Mouse (Mus musculus) layer of hippocampus, adult 2 months (tissue): ENCODE results near the gene Paqr7. TPM values are rescaled to one million over a fixed set of nuclear protein-coding genes. Genes with fewer than 3 reads are reported as not detected.

Experiments used
- DNase-seq, 2 experiments: peaks; one replicate each; pipeline ENCODE4 v3.0.0; 2022; ENCODE audit warnings: low spot score in 2 of 2
- H3K27ac ChIP-seq: fragments of 200-600 bp; 2 replicates; pipeline ENCODE4 v1.8.1; 2022
- H3K4me3 ChIP-seq: fragments of 200-600 bp; 2 replicates; pipeline ENCODE4 v1.8.1; 2022; ENCODE audit warnings: mild to moderate bottlenecking
- CTCF ChIP-seq: fragments of 200-600 bp; conservative IDR thresholded peaks from 2 replicates; pipeline ENCODE4 v1.8.1; 2022; ENCODE audit warnings: antibody characterized with exemption, mild to moderate bottlenecking, moderate library complexity
- total RNA-seq, 2 experiments: library from RNA; stranded (reverse); gene quantifications; 2 replicates each; pipeline ENCODE4 v1.2.3; 2021

The Paqr7 gene
- total RNA-seq, 2 experiments from 2014 or later = 60.2 to 64.7 TPM

DNA sequence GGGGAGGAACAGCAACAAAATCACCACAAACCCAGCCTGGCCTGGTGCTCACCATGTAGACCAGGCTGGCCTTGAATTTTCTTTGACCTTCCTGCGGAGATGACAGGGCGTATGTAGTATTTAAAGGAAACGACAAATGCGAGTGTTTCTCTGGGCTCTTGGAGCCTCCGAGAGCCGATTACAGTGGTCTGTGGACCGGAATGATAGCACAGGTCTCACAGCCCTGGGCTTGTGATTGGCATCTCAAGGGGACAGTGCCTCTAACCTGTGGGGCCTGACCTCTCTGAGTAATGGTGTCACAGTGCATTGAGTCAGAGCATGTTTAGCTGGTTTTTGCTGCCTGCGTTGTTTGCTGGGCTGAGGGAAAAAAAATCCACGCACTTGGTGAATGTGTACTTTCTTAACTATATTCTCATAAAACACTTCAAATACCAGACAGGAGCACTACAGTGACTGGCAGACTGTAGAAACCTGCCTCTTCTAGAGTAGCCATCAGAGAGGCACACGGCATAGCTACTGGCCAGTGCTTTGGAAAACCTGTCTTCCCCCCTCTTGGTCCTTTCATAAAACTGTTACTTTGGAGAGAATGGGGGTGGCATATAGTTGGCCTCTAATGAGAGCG lies 17.9 kb downstream of the Paqr7 start:
- Histone ChIP-seq H3K4me3 (no peak overlapping the region), H3K27ac (no peak overlapping the region)
- no peak for DNase-seq
- no peak for TF ChIP-seq CTCF

- Histone ChIP-seq H3K27ac (no peak overlapping the region), H3K4me3 (no peak overlapping the region)
- no peak for DNase-seq
- no peak for TF ChIP-seq CTCF
Measured at GRCm38 (mm10) chr4:134515614-134516013, 19.1 kb downstream of the Paqr7 start.

DNA sequence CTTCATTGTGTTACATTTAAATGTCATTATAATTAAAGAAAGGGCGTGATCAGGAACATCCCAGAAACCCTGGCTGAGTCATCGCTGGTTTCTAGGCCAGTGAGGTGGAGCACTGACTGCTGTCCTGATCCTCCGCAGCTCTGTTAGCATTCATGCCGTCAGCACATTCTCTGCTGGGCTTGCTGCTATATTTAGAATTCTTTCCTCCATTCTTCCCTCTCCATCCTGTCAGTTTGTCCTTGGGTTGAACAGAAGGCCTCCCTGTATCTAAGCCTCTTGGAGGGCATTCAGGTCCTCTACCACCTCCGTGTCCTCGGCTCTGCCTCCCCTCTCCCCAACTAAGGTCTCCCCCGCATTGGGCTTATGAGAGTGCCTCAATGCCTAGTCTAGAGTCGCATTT lies 20.5 kb downstream of the Paqr7 start:
- no peak for TF ChIP-seq CTCF
- peak overlapping the region; percentile 68; the same call in 1 of the 2 replicates for H3K27ac ChIP-seq
- DNase-seq = peak in 1 of 2 experiments; percentile 37
- no peak overlapping the region for H3K4me3 ChIP-seq

DNA sequence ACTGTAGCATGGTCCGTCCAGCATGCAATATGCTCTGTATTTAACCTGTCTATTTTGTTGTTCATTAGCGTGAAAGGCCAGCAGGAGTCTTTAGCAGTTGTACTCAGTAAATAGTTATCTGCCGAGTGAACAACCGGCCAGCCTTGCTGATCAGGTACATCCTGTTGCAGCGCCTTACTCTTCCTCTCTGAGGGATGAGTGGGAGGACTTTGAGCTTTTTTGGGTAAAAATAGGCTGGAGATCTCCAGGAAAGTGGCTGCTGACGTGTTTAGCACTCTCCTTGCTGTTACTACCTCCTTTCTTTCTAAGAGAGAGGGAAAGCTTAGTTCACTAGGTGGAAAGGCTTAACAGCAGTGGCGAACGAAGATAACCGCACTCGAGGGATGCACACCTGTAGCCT lies 21.2 kb downstream of the Paqr7 start:
- DNase-seq = no peak
- no peak overlapping the region for H3K4me3 ChIP-seq
- no peak for TF ChIP-seq CTCF
- H3K27ac ChIP-seq = peak overlapping the region; percentile 68; the same call in 1 of the 2 replicates

DNA sequence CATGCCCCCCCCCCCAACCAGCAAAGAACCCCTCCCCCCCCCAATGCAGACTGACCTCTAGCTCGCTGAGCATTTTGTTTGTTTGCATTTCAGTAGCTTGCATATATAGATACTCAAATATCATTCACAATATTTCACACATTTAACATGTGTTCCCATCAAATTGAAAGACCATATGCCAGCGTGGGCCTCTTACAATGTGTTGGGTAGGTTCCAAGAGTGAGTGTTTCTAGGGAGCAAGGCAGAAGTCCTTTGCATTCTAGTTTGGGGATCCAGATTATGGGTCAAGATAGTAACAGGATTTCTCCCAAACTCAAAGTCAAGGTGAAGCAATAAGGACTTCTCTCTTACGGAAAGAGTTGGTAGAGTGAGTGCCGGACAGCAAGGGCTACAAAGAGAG lies 22.0 kb downstream of the Paqr7 start:
- Histone ChIP-seq H3K4me3 (no peak overlapping the region), H3K27ac (0 out of 2 replicates have a peak overlapping the region, but pooled peaks have one; percentile 8)
- peak in 1 of 2 experiments; percentile 55 for DNase-seq
- no peak for TF ChIP-seq CTCF

GRCm38 (mm10) chr4:134519281-134519680 lies 22.8 kb downstream of the Paqr7 start:
- Histone ChIP-seq H3K4me3 (no peak overlapping the region), H3K27ac (peak overlapping the region; percentile 49)
- TF ChIP-seq CTCF = no peak
- peak in 1 of 2 experiments; percentile 45 for DNase-seq

DNA sequence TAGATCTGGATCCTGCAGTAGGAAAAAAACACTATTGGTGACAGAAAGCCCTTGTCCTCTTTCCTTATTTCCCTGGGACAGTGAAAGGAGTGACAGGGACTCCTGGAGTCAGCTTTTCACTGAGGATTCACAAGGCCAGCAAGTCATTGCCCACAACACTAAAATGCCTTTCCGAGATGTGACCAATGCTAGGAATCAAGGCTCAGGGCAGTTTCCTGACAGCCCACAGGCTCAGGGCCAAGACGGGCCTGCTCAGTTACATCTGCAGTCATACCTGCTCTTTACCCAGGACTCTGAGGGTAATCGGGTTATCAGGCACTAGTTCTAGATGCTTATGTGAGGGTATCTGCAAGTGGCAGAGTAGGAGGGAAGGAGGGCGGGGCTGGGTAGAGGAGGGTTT lies 26.9 kb downstream of the Paqr7 start:
- DNase-seq = no peak
- Histone ChIP-seq H3K27ac (no peak overlapping the region), H3K4me3 (no peak overlapping the region)
- no peak for TF ChIP-seq CTCF

- no peak for DNase-seq
- TF ChIP-seq CTCF = no peak
- Histone ChIP-seq H3K4me3 (no peak overlapping the region), H3K27ac (0 out of 2 replicates have a peak overlapping the region, but pooled peaks have one; percentile 6)
Measured at GRCm38 (mm10) chr4:134525806-134526205, 29.3 kb downstream of the Paqr7 start.

DNA sequence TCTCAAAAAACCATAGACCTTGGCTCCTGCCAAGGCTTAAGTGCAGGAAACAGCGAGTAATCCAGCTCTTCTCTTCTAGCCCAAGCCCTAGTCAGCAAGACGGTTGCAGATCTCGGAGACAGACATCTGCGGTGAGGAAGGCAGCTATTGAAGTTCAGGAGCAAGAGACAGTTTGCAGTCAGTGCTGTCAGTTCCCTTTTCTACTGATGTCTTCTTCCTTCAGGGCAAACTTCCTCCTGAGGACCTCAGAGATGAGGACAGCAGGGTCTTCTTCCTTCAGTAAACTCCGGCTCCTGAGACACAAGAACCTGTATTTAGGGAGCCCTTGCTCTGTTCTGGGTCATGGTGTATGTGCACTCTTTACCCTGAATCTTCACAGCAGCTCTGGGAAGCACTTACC lies 29.7 kb downstream of the Paqr7 start:
- no peak for TF ChIP-seq CTCF
- no peak overlapping the region for H3K4me3 ChIP-seq
- no peak overlapping the region for H3K27ac ChIP-seq
- no peak for DNase-seq

DNA sequence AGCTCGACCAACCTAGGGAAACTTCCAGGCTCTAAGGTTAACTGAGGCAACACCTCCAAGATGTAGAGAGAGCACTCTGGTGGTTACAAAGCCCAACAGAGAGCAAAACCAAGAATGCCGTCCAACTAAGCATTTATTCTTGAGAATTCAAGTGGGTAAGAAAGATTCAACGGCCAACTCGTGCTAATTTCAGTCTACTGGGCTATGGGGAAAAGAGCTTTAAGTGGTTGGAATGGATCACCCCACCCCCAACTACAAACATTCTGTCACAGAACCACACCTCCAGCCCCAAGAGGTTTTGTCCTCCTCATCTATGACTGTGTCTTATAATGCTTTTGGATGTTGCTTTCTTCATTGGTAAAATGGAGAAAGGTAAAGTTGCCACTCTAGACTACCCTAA lies 36.4 kb downstream of the Paqr7 start:
- TF ChIP-seq CTCF = no peak
- Histone ChIP-seq H3K4me3 (no peak overlapping the region), H3K27ac (no peak overlapping the region)
- no peak for DNase-seq

DNA sequence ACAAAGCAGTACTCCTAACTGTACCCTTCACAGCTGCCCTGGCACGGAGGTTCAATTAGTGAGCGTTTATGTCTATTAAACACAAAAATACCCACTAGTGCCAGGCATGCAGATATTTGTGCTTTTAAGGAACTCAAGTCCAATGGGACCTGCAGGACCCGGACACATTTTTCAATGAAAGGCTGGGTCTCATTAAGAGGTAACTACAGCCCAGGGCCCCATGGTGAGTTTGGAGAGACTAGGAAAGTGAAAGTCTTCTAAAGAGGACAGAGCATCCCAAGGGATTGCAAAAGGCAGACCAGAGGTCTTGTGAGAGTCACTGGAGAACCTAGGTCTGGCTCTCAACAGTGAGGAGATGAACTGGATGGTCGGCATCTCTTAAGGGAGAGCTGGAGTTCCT lies 36.9 kb downstream of the Paqr7 start:
- TF ChIP-seq CTCF = no peak
- H3K27ac ChIP-seq = no peak overlapping the region
- no peak for DNase-seq

DNA sequence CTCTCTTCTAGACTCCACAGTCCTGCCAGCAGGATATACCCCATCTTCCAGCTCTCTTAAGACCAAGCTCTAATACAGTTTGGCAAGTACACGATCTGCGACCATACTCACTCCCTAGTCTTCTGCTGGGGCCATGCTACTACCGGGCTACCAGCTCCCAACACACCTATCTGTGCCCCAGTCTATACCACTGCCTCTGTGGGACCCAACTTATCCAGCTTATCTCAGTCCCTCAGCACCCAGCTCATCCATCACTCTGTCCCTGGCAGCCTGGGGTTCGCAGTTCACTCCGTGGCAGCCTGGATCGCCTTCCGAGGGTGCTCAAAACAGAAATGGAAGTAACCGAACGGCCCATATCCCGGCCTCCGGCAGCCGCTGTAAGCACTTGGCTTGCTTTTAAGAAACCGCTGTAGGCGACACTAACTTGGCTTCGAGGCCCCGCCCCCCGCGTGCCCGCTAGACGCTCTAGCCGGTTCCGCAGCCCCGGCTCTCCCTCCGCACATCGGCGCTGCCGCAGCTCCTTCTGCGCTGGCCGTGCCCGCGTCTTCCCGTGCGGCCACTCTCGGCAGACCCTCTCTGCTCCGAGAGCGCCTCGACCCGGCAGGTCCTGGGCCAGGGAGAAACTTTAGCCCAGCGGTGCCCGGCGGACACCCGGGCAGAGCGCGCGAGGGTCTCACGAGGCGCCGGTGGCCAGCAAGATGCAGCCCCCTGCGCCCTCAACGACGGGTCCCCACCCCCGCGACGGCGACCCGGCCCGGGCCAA lies 37.8 kb downstream of the Paqr7 start:
- peak overlapping the region; percentile 92 for H3K4me3 ChIP-seq
- TF ChIP-seq CTCF = no peak
- H3K27ac ChIP-seq = peak overlapping the region; percentile 91
- peak; percentile 45 to 61 for DNase-seq

More for the DNA sequence above, 36.9 kb downstream of the Paqr7 start:
- peak overlapping the region; percentile 92; the same call in 1 of the 2 replicates for H3K4me3 ChIP-seq

DNA sequence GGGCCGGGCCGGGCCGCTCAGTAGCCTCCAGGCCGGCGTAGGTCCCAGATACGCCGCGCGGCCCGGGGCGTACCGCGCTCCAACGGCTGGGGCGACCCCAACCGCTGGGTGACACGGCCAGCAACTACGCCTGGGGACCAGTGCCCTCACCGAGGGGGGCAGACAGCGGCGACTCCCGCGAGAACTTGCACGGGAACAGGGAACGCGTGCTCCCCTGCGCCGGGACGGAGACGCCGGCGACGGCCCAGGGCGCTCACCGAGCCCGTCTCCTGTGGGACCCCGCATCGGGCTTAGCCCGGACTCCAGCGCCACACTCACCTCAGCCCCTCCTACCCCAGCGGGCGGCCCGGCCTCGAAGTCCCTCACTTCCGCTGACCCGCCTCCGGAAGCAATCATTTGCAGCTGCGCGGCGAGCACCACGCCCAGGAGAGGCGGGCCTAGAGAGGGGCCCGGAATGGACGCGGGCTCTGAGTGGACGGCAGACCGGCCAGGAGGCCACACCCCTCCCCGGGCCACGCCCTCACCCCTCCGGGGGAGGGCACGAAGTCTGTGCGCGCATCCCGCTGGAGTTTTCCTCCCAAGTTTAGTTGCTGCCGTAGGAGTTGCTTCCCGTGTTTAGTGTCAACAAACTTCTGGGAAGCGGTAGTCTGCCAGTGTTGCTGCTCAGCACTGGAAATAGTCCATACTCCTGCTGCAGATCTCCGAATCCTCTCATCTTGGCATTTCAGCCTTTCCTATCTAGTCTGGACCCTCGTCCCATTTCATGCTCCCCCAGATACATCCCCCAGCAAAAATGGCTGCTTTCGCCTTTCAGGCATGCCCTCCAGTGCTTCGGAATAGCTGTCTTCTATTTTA lies 38.7 kb downstream of the Paqr7 start, which contains the start of gene Mtfr1l:
Mtfr1l (minus strand) TSS at position 456 of the 855 bp plus-strand sequence.
- TF ChIP-seq CTCF = no peak
- peak within 1 kb of the TSS; percentile 91 for H3K27ac ChIP-seq
- peak; percentile 97 to 98 for DNase-seq

More for the DNA sequence above, 38.7 kb downstream of the Paqr7 start, which contains the start of gene Mtfr1l:
- peak within 1 kb of the TSS; percentile 92 for H3K4me3 ChIP-seq
